Mouse (Mus musculus): ENCODE results near the gene Exoc6b. TPM values are rescaled to one million over a fixed set of nuclear protein-coding genes. Genes with fewer than 3 reads are reported as not detected.

Exoc6b gene
- polyA plus RNA-seq, 1 experiment from 2014 or later, result 5.2 TPM

DNA sequence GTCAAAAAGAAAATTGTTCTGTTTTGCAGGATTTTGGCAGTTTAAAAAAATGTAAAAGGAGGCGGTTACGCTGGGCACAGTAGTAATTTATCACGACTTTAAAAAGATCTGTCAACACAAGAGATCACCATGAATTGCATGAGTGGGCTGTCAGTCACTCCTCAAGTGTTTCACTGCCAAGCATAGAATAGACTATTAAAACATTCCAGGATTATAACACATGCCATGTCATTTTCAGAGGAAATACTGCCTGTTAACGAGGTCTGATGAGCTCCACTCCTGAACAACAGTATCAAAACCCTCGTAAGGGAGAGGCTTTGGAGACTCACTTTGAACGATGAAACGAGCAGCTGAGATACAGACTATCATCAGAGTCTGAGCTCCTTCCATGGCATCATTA is 223.6 kb downstream of the Exoc6b start:
- ATAC-seq, result no peak
- no peak overlapping the region for H3K9ac ChIP-seq
- H3K36me3 ChIP-seq, result no peaks in the 10 kb centered on the region
- H3K27me3 ChIP-seq (replicated peaks), result no peaks in the 10 kb centered on the region
- no peaks in the 10 kb centered on the region for H3K4me1 ChIP-seq
- H3K4me2 ChIP-seq, result no peak overlapping the region
- no peak overlapping the region for H3K4me3 ChIP-seq
- WGBS (ENCODE audit: insufficient replicate concordance), result 71% methylated on average over 7 of the region's 7 CpGs
- H3K27ac ChIP-seq, result no peak overlapping the region
- H3K9me3 ChIP-seq (replicated peaks), result no peaks in the 10 kb centered on the region

DNA sequence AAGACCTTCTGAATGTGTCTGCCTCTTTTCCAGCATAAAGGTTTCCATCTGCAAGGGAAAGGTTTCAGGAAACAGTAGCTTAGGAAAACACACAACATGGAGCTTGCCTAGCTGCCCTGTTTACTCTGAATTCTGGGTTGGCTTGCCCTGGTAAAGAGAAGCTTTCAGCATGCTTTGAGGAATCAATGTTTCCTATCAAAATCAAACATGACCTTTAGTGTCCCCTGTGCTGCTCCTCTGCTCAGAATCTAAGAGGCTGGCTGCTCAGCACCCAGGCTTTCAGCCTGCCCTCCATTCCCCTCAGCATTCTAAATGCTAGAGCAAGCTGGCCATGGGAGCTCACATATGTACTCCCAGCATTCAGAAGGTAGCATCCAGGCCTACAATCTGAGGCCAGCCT is 228.2 kb downstream of the Exoc6b start:
- Histone ChIP-seq H3K4me1 (no peaks in the 10 kb centered on the region), H3K27me3 (replicated peaks) (no peaks in the 10 kb centered on the region), H3K4me2 (no peak overlapping the region), H3K9me3 (replicated peaks) (no peaks in the 10 kb centered on the region), H3K36me3 (no peaks in the 10 kb centered on the region), H3K4me3 (no peak overlapping the region), H3K27ac (peak overlapping the region; percentile 25; the same call in 1 of the 2 replicates), H3K9ac (no peak overlapping the region)
- ATAC-seq, result peak; percentile 46

DNA sequence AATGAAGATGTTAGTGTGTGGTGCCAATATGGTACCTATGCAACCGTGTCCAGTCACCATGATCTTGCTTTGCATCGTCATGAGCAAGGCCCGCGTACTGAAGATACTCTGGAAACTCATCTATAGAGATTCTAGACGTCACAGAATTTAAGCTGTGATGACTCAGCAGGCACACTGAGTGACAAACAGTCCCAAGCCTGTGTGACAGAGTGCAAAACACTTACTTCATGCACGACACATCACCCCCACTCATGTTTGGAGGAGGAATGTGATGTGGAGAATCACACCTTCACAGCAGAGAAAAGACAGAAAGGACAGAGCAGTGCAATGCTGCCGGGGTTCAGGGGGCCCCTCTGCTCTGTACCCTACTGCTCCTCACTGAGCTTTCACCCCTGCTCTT is 261.8 kb downstream of the Exoc6b start:
- ATAC-seq, result 0 out of 2 replicates have a peak, but pooled peaks have one; percentile 15
- no peaks in the 10 kb centered on the region for H3K27me3 ChIP-seq (replicated peaks)
- 68% methylated on average over 7 of the region's 7 CpGs for WGBS (ENCODE audit: insufficient replicate concordance)

DNA sequence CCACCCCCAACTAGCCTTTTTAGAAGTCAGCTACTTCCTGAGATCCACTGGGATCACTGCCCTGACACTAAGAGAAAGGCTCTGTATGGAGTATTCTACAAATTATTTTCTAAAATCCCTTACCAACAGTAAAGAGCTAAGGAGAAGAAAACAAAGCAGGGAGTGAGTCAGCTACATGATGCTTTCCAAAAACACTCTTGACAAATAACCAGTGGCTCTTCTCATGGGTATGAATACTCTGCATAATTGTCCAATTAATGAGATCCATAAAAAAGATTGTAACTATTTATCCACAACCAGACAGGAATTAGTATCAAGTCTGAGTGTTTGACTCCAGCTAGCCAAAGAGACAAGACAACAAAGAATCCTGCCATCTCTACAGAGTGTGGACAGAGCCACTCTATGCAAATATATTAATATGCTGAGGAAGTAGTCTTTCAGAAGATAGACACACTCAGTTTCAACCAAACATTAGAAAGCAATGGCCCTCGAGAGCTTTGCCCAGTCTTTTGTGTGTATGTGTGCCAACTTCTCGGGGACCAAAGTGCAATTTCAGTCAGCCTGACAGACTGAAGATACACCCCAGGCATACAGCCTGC is 263.1 kb downstream of the Exoc6b start:
- Histone ChIP-seq H3K27me3 (replicated peaks) (no peaks in the 10 kb centered on the region), H3K4me2 (no peak overlapping the region), H3K27ac (no peak overlapping the region), H3K4me3 (no peak overlapping the region), H3K9ac (no peak overlapping the region), H3K9me3 (replicated peaks) (no peaks in the 10 kb centered on the region), H3K4me1 (no peaks in the 10 kb centered on the region), H3K36me3 (no peaks in the 10 kb centered on the region)
- 47% methylated on average over 2 of the region's 2 CpGs for WGBS (ENCODE audit: insufficient replicate concordance)
- no peak for ATAC-seq

More for the DNA sequence above, 261.8 kb downstream of the Exoc6b start:
- H3K4me2 ChIP-seq, result no peak overlapping the region
- H3K4me3 ChIP-seq, result no peak overlapping the region
- H3K27ac ChIP-seq, result no peak overlapping the region
- H3K36me3 ChIP-seq, result no peaks in the 10 kb centered on the region
- no peaks in the 10 kb centered on the region for H3K4me1 ChIP-seq
- H3K9ac ChIP-seq, result no peak overlapping the region
- no peaks in the 10 kb centered on the region for H3K9me3 ChIP-seq (replicated peaks)

DNA sequence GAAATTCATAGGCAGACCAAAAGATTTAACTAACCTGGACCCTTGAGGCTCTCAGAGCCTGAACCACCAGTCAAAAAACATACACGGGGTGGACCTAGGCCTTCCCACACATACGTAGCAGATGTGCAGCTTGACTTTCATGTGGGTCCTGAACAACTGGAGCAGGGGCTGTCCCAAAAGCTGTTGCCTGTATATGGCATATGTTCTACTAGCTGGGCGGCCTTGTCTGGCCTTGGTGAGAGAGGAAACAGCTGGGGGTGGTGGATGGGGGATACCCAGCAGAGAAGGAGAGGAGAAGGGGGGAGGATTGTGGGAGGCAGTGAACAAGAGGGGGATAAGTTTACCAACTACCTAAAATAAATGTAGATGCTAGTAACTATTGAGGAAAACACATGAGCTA is 270.6 kb downstream of the Exoc6b start:
- Histone ChIP-seq H3K9me3 (replicated peaks) (no peaks in the 10 kb centered on the region), H3K27ac (no peak overlapping the region), H3K9ac (no peak overlapping the region), H3K4me1 (no peaks in the 10 kb centered on the region), H3K4me2 (no peak overlapping the region), H3K27me3 (replicated peaks) (no peaks in the 10 kb centered on the region), H3K4me3 (no peak overlapping the region), H3K36me3 (no peaks in the 10 kb centered on the region)
- ATAC-seq, result no peak
- WGBS (ENCODE audit: insufficient replicate concordance), result 64% methylated on average over 3 of the region's 3 CpGs

DNA sequence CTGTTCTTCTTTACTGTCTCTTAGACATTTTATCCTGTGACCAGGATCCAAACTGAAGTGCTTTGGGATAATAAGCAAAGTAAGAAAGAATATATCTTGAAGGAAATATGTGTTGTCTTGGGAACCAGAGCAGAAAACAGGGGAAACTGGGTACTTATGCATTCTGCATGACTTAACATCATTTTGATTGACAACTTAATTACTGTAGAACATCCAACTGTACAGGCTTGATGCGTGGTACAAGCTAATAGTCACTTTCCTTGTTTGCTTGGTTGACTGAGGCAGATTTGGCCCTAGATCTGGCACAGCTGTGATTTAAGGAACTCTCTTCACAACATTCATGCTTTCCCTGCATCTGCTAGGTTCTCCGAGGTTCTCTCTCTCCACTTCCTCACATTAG is 285.3 kb downstream of the Exoc6b start:
- 63% methylated on average over 2 of the region's 2 CpGs for WGBS (ENCODE audit: insufficient replicate concordance)
- H3K4me2 ChIP-seq, result no peak overlapping the region

DNA sequence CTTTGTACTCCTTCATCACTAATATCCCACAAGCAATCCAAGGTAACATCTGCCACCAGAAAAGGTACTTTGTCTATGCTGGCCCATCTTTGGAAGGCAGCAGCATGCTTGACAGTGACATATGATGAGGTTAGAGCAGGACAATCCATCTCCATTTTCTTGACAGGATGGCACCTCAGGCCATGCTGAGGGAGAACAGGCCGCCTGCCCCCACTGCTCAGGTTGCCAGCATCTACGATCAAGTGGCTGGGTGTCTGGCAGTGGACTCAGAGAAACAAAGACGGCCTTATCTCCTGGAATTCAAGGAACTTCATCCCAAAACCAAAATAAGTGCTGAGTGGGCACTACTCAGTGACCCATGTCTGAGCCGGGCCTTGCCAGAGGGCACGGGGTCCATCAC is 289.3 kb downstream of the Exoc6b start:
- H3K27me3 ChIP-seq (replicated peaks), result no peaks in the 10 kb centered on the region
- ATAC-seq, result no peak
- H3K27ac ChIP-seq, result no peak overlapping the region
- no peak overlapping the region for H3K4me3 ChIP-seq
- H3K36me3 ChIP-seq, result no peaks in the 10 kb centered on the region
- H3K9me3 ChIP-seq (replicated peaks), result no peaks in the 10 kb centered on the region
- H3K9ac ChIP-seq, result no peak overlapping the region
- H3K4me1 ChIP-seq, result no peaks in the 10 kb centered on the region
- H3K4me2 ChIP-seq, result no peak overlapping the region
- WGBS (ENCODE audit: insufficient replicate concordance), result 57% methylated on average over 5 of the region's 5 CpGs

More for the DNA sequence above, 285.3 kb downstream of the Exoc6b start:
- Histone ChIP-seq H3K9me3 (replicated peaks) (no peaks in the 10 kb centered on the region), H3K9ac (no peak overlapping the region), H3K4me3 (no peak overlapping the region), H3K27me3 (replicated peaks) (no peaks in the 10 kb centered on the region), H3K36me3 (no peaks in the 10 kb centered on the region), H3K27ac (no peak overlapping the region), H3K4me1 (0 out of 2 replicates have a peak, but pooled peaks cover 3% of the 10 kb centered on the region)
- no peak for ATAC-seq

DNA sequence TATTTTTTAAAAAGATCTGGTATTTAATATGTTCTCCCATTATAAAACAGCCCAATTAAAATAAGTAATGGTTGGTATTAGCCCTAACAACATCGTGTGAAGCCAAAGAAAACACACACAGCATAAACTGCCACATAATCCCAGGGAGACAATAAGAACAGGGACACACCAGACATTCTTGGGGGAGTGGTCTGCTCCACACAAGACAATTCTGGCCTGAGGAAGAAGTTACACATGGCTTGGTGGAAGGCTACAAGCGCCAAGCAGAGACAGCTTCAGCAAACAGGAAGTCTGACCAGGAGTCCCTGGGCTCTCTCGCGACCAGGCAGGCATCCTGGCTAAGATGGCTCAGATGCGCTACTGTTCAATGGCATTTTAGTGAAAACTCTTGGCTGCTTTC is 290.3 kb downstream of the Exoc6b start:
- no peak overlapping the region for H3K4me3 ChIP-seq
- no peaks in the 10 kb centered on the region for H3K27me3 ChIP-seq (replicated peaks)
- no peaks in the 10 kb centered on the region for H3K4me1 ChIP-seq
- no peak overlapping the region for H3K4me2 ChIP-seq
- no peak overlapping the region for H3K9ac ChIP-seq
- H3K36me3 ChIP-seq, result no peaks in the 10 kb centered on the region
- H3K9me3 ChIP-seq (replicated peaks), result no peaks in the 10 kb centered on the region
- H3K27ac ChIP-seq, result no peak overlapping the region
- 39% methylated on average over 5 of the region's 5 CpGs for WGBS (ENCODE audit: insufficient replicate concordance)
- ATAC-seq, result no peak

DNA sequence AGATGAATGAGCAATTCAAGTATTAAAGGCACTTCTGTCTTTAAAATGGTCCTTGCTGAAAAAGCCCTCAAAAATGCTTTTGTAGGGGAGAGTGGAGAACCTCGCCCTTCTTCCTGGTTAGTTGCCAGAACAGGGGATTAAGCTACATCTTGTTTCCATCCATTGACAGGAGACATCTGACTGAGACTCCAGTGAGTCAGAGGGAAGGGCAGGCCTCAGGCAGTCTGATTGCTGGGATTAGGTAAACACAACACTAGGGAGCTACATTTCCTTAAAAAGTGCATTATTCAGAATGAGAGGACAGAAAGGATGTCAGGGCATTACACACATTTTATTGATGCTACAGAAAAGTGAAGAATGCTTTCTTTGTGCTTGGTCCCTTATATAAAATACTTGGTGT is 293.4 kb downstream of the Exoc6b start:
- Histone ChIP-seq H3K4me2 (no peak overlapping the region), H3K9me3 (replicated peaks) (no peaks in the 10 kb centered on the region), H3K9ac (no peak overlapping the region), H3K4me1 (no peaks in the 10 kb centered on the region), H3K27ac (no peak overlapping the region), H3K4me3 (no peak overlapping the region), H3K36me3 (no peaks in the 10 kb centered on the region), H3K27me3 (replicated peaks) (no peaks in the 10 kb centered on the region)
- 43% methylated on average over 1 of the region's 1 CpGs for WGBS (ENCODE audit: insufficient replicate concordance)
- ATAC-seq, result no peak

DNA sequence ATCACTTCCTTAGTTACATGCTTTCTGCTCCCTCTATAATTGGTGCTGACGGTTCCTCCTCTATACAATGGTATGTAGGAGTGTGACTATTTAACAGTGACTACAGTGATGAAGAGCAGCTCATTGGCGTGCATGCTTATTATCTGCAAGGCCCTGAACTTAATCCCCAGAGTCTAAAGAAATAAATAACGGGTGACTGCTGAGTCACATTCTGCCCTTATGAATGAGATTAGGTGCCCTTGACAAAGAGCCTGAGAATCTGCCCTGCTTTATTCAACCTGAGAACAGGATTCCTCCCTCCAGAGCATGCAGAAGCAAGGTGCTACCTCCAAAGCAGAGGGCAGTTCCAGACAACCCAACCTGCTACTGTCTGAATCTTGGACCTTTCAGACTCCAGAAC is 314.0 kb downstream of the Exoc6b start:
- no peaks in the 10 kb centered on the region for H3K4me1 ChIP-seq
- no peak for ATAC-seq
- no peaks in the 10 kb centered on the region for H3K36me3 ChIP-seq
- H3K9me3 ChIP-seq (replicated peaks), result no peaks in the 10 kb centered on the region
- H3K4me3 ChIP-seq, result no peak overlapping the region
- no peaks in the 10 kb centered on the region for H3K27me3 ChIP-seq (replicated peaks)
- no peak overlapping the region for H3K27ac ChIP-seq
- H3K4me2 ChIP-seq, result no peak overlapping the region
- 51% methylated on average over 3 of the region's 3 CpGs for WGBS (ENCODE audit: insufficient replicate concordance)
- no peak overlapping the region for H3K9ac ChIP-seq

DNA sequence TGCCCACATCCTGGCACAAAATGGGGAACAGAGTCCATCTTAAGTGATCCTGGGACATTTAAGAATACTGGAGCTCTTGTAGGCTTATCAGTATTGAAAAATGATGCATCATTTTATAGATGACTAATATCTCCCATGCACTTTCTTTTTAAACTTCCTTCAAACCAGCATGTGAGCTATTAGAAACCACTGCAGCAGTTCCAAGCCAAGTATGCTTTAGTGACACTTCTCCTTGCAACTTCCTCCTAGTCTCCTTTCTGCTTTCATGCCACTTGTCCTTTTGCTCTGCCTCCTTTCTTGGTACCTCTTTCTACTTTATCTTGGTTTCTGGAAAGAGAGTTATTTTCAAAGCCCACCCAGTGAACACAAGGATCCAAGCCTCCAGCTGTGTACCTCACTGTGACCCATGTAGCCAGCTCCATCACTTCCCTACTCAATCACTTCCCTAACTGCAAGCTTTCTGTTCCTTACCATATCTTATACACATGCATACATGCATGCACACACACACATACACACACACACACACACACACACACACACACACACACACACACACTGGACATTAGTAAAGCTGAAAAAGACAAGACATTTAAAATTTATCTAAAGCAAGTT is 316.4 kb downstream of the Exoc6b start:
- Histone ChIP-seq H3K4me1 (no peaks in the 10 kb centered on the region), H3K27me3 (replicated peaks) (no peaks in the 10 kb centered on the region), H3K9me3 (replicated peaks) (no peaks in the 10 kb centered on the region), H3K36me3 (no peaks in the 10 kb centered on the region), H3K4me2 (no peak overlapping the region), H3K9ac (no peak overlapping the region), H3K27ac (no peak overlapping the region), H3K4me3 (no peak overlapping the region)
- ATAC-seq, result no peak

DNA sequence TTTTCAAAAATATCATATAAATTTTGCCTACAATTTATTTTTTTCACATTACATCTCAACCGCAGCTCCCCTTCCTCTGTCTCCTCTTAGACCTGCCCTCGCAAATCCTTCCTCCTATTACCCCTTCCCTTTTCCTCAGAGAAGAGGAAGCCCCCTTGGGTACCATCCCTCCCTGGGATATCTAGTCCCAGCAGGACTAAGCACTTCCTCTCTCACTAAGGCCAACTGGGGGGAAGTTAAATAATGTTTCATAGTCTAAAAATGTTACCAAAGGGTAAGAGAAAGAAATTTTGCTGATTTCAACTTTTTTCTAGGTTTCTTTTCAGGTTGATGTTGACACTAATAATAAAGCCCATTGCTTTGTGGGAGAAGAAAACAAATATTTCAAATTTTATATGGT is 317.9 kb downstream of the Exoc6b start:
- WGBS (ENCODE audit: insufficient replicate concordance), result 29% methylated on average over 2 of the region's 2 CpGs
- no peak for ATAC-seq
- H3K4me3 ChIP-seq, result no peak overlapping the region
- no peaks in the 10 kb centered on the region for H3K9me3 ChIP-seq (replicated peaks)
- H3K4me2 ChIP-seq, result no peak overlapping the region
- H3K4me1 ChIP-seq, result no peaks in the 10 kb centered on the region
- H3K27me3 ChIP-seq (replicated peaks), result no peaks in the 10 kb centered on the region
- H3K36me3 ChIP-seq, result no peaks in the 10 kb centered on the region
- H3K9ac ChIP-seq, result no peak overlapping the region
- no peak overlapping the region for H3K27ac ChIP-seq

DNA sequence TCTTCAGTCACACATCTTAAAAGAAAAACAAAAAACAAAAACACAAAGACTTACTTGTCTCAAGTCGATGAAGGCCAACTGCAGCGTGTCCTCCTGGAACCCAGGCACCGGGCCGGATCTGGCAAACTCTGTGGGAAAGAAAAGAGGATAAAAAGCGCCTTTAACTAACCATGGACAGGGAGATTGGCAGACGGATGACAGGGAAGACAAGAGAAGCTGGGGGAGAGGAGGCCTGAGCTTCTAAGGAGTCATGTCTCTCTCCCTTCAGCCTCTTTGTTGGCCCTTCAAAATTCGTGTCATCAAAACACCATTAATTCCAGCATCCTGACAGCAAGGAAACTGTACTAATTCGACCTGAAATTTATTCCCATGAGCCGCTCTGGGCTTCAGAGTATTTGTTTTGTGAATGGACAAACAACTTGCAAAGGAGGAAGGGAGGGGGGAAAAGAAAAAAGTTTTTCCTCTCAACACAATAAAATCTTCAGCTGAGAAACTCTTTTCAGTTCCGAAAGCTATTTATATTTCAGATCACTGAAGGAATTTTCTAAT is 322.4 kb downstream of the Exoc6b start:
- Histone ChIP-seq H3K9ac (no peak overlapping the region), H3K36me3 (no peaks in the 10 kb centered on the region), H3K4me2 (no peak overlapping the region), H3K27ac (no peak overlapping the region), H3K27me3 (replicated peaks) (no peaks in the 10 kb centered on the region), H3K4me3 (no peak overlapping the region), H3K4me1 (no peaks in the 10 kb centered on the region), H3K9me3 (replicated peaks) (no peaks in the 10 kb centered on the region)
- ATAC-seq, result no peak
- WGBS (ENCODE audit: insufficient replicate concordance), result 71% methylated on average over 10 of the region's 10 CpGs
